Mouse (Mus musculus): Measurements from ENCODE around the gene Aoc2. TPM values are rescaled to one million over a fixed set of nuclear protein-coding genes. Genes with fewer than 3 reads are reported as not detected.
"Not testable (repeated sequence)": the region's sequence is repeated elsewhere in the genome, so short reads cannot be mapped to it uniquely, and the experiment has no call there.

Gene Aoc2
- total and polyA plus RNA-seq, 2 experiments = 0.46 to 1.7 TPM

DNA sequence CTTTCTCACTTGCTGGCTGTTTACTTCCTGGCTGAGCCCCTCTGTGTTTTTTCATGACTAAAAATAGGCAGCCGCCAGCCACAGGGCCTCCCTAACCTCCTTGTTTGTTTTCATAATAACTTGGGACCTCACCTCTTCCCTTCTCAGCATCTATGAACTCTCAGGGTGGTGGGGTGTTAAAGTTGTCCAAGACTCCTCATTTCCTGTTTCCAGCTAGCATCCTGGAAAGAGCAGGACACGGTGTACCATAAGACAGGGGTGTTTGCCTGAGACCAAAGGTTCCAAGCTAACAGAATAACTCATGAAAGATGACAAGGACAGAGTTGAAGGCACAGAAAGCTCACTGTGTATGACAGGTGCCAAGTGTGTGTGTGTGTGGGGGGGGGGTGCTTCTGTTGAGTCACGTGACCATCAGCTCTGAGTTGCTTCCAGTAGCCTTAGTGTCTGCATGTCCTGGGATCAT, 35.8 kb downstream of the Aoc2 start:
- Histone ChIP-seq H3K4me3 (ENCODE audit: insufficient read depth, low read depth, low read length) (no peak overlapping the region), H3K27ac (replicated peaks; ENCODE audit: insufficient read depth, low read depth, low read length) (peak overlapping the region; percentile 75), H3K36me3 (ENCODE audit: control insufficient read depth, insufficient read depth, low read length) (no peaks in the 10 kb centered on the region), H3K27me3 (ENCODE audit: control insufficient read depth, insufficient read depth, low read length) (no peaks in the 10 kb centered on the region), H3K9ac (ENCODE audit: low read depth, low read length) (no peak overlapping the region), H3K4me1 (ENCODE audit: control insufficient read depth, insufficient read depth, low read length) (peaks cover 36% of the 10 kb centered on the region), H3K79me2 (ENCODE audit: control insufficient read depth, insufficient read depth, low read length) (no peaks in the 10 kb centered on the region)
- TF ChIP-seq CTCF (IDR thresholded peaks at IDR 0.05; ENCODE audit: low read depth, low read length) (no peak), POLR2A (IDR thresholded peaks at IDR 0.05; ENCODE audit: extremely low read depth, insufficient read depth, low read length) (no peak)
- peak; percentile 69 for DNase-seq (ENCODE audit: extremely low read depth, low read depth, low spot score)
- WGBS = 16% methylated on average over 3 of the region's 3 CpGs

DNA sequence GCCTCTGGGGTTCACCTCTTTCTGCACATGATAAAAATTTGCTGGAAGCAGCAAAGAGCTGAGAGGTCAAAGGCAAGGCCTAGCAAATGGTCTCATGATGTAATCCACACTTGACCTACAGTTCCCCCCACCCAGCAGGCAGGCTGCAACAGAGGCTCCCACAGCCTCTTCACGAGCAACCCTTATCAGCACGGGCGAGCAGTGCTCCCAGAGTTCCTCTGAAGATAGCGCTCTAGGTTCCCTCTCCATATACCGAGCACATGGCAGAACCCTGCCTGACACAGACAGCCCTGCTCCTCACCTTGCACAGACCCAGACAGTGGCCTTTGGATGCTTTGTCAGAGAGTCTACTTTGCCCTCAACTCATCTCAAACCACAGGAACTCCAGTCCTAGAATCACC, 39.7 kb downstream of the Aoc2 start:
- Histone ChIP-seq H3K27me3 (ENCODE audit: control insufficient read depth, insufficient read depth, low read length) (no peaks in the 10 kb centered on the region), H3K4me3 (ENCODE audit: insufficient read depth, low read depth, low read length) (no peak overlapping the region), H3K27ac (replicated peaks; ENCODE audit: insufficient read depth, low read depth, low read length) (peak overlapping the region; percentile 89), H3K79me2 (ENCODE audit: control insufficient read depth, insufficient read depth, low read length) (no peaks in the 10 kb centered on the region), H3K9ac (ENCODE audit: low read depth, low read length) (peak overlapping the region; percentile 43), H3K36me3 (ENCODE audit: control insufficient read depth, insufficient read depth, low read length) (peaks cover 9% of the 10 kb centered on the region; the same call in 1 of the 2 replicates), H3K4me1 (ENCODE audit: control insufficient read depth, insufficient read depth, low read length) (peaks cover 34% of the 10 kb centered on the region)
- DNase-seq (ENCODE audit: extremely low read depth, low read depth, low spot score) = peak; percentile 95
- TF ChIP-seq CTCF (IDR thresholded peaks at IDR 0.05; ENCODE audit: low read depth, low read length) (no peak), POLR2A (IDR thresholded peaks at IDR 0.05; ENCODE audit: extremely low read depth, insufficient read depth, low read length) (no peak)
- WGBS = 4% methylated on average over 5 of the region's 5 CpGs

DNA sequence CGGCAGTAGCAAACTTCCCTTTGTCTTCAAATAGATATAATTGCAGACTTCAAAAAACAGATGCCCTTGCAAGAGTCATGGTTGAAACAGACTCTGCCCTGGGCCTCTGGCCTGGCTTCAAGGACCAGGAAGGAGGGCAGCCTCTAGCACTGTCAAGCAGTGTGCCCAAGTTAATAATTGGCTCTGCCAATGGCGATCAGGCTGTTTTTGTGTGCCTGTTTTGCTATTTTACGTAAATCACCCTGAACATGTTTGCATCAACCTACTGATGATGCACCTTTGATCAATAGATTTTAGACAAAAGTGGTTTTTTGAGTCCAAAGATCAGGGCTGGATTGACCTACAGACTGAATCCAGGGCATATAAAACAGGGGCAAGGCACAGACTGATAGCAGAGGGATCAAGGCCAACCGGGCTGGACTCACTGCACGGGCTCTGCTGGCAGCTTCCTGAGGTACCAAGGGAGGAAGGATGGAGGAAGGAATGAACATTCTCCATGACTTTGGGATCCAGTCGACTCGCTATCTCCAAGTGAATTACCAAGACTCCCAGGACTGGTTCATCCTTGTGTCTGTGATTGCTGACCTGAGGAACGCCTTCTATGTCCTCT, 42.6 kb downstream of the Aoc2 start, which contains the start of gene G6pc:
Gene G6pc, plus strand, starts transcription at position 236 of the 610 bp plus-strand sequence.
- peak within 1 kb of the TSS; percentile 83 for H3K27ac ChIP-seq (replicated peaks; ENCODE audit: insufficient read depth, low read depth, low read length)
- WGBS = 20% methylated on average over 8 of the region's 8 CpGs
- no peaks in the 10 kb centered on the region for H3K79me2 ChIP-seq (ENCODE audit: control insufficient read depth, insufficient read depth, low read length)
- H3K36me3 ChIP-seq (ENCODE audit: control insufficient read depth, insufficient read depth, low read length) = peaks cover 37% of the 10 kb centered on the region
- H3K4me3 ChIP-seq (ENCODE audit: insufficient read depth, low read depth, low read length) = peak within 1 kb of the TSS; percentile 62
- TF ChIP-seq CTCF (IDR thresholded peaks at IDR 0.05; ENCODE audit: low read depth, low read length) (no peak), POLR2A (IDR thresholded peaks at IDR 0.05; ENCODE audit: extremely low read depth, insufficient read depth, low read length) (peak; percentile 94)
- DNase-seq (ENCODE audit: extremely low read depth, low read depth, low spot score) = peak; percentile 100
- peaks cover 17% of the 10 kb centered on the region for H3K4me1 ChIP-seq (ENCODE audit: control insufficient read depth, insufficient read depth, low read length)
- H3K9ac ChIP-seq (ENCODE audit: low read depth, low read length) = peak within 1 kb of the TSS; percentile 81
- no peaks in the 10 kb centered on the region for H3K27me3 ChIP-seq (ENCODE audit: control insufficient read depth, insufficient read depth, low read length)

DNA sequence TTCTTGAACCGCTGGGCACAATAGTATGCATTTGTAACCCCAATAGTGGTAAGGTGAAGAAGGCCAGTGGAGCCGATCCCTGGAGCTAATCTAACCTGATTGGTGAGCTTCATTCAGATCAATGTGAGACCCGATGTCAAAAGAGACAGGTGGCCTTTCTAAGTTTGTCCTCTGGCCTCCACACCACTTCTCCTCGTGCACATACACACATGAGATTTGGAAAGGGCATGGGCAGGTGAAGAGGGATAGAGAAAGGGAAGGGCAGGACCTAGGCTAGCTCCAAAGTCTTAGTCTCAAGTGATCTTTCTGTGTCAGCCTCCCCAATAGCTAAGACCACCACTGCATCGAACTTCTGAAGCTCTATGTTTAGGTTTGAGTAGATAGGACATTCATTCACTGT, 45.3 kb downstream of the Aoc2 start:
- Histone ChIP-seq H3K36me3 (ENCODE audit: control insufficient read depth, insufficient read depth, low read length) (peaks cover 58% of the 10 kb centered on the region), H3K9ac (ENCODE audit: low read depth, low read length) (peak overlapping the region; percentile 39), H3K4me1 (ENCODE audit: control insufficient read depth, insufficient read depth, low read length) (peaks cover 4% of the 10 kb centered on the region; the same call in 1 of the 2 replicates), H3K27ac (replicated peaks; ENCODE audit: insufficient read depth, low read depth, low read length) (peak overlapping the region; percentile 55), H3K79me2 (ENCODE audit: control insufficient read depth, insufficient read depth, low read length) (no peaks in the 10 kb centered on the region), H3K4me3 (ENCODE audit: insufficient read depth, low read depth, low read length) (peak overlapping the region; percentile 62), H3K27me3 (ENCODE audit: control insufficient read depth, insufficient read depth, low read length) (no peaks in the 10 kb centered on the region)
- TF ChIP-seq CTCF (IDR thresholded peaks at IDR 0.05; ENCODE audit: low read depth, low read length) = no peak
- 0 out of 2 replicates have a peak, but pooled peaks have one; percentile 3 for TF ChIP-seq POLR2A (IDR thresholded peaks at IDR 0.05; ENCODE audit: extremely low read depth, insufficient read depth, low read length)
- 20% methylated on average over 5 of the region's 5 CpGs for WGBS
- DNase-seq (ENCODE audit: extremely low read depth, low read depth, low spot score) = peak; percentile 65

DNA sequence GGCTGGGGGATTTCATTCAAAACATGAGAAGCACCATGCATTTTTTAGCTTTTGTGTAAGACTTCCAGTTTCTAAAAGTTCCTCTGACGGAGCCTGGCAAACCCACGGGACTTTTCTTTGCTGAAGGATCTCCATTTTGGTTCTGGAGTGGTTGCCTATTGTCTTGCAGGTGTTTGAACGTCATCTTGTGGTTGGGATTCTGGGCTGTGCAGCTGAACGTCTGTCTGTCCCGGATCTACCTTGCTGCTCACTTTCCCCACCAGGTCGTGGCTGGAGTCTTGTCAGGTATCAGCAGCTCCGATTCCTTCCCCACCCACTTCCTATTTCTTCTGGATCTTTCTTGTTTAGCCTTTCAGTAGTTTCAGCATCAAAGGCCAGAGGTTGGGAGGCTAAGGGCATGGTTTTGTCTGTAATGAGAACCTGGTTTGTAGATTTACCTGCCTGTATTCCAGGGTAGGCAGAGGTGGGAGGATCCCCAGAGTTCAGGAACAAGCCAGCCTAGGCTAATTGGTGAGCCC, 49.6 kb downstream of the Aoc2 start:
- TF ChIP-seq CTCF (IDR thresholded peaks at IDR 0.05; ENCODE audit: low read depth, low read length) (no peak), POLR2A (IDR thresholded peaks at IDR 0.05; ENCODE audit: extremely low read depth, insufficient read depth, low read length) (no peak)
- no peak overlapping the region for H3K4me3 ChIP-seq (ENCODE audit: insufficient read depth, low read depth, low read length)
- 48% methylated on average over 7 of the region's 7 CpGs for WGBS
- peaks cover 72% of the 10 kb centered on the region for H3K36me3 ChIP-seq (ENCODE audit: control insufficient read depth, insufficient read depth, low read length)
- H3K4me1 ChIP-seq (ENCODE audit: control insufficient read depth, insufficient read depth, low read length) = no peaks in the 10 kb centered on the region
- H3K9ac ChIP-seq (ENCODE audit: low read depth, low read length) = no peak overlapping the region
- H3K27ac ChIP-seq (replicated peaks; ENCODE audit: insufficient read depth, low read depth, low read length) = no peak overlapping the region
- peak; percentile 63 for DNase-seq (ENCODE audit: extremely low read depth, low read depth, low spot score)
- H3K27me3 ChIP-seq (ENCODE audit: control insufficient read depth, insufficient read depth, low read length) = no peaks in the 10 kb centered on the region
- no peaks in the 10 kb centered on the region for H3K79me2 ChIP-seq (ENCODE audit: control insufficient read depth, insufficient read depth, low read length)

DNA sequence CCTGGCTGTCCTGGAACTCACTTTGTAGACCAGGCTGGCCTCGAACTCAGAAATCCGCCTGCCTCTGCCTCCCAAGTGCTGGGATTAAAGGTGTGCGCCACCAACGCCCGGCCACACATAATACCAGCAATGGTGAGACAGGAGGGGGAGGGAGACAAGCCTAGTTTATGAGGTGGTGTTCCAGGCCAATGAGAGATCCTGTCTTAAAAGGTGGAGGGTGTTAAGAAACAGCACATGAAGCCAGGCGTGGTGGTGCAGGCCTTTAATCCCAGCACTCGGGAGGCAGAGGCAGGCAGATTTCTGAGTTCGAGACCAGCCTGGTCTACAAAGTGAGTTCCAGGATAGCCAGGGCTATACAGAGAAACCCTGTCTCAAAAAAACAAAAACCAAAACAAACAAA, 53.3 kb downstream of the Aoc2 start:
- not testable (repeated sequence) for H3K27ac ChIP-seq (replicated peaks; ENCODE audit: insufficient read depth, low read depth, low read length); H3K4me1 ChIP-seq (ENCODE audit: control insufficient read depth, insufficient read depth, low read length); H3K9ac ChIP-seq (ENCODE audit: low read depth, low read length); H3K4me3 ChIP-seq (ENCODE audit: insufficient read depth, low read depth, low read length); H3K27me3 ChIP-seq (ENCODE audit: control insufficient read depth, insufficient read depth, low read length); H3K79me2 ChIP-seq (ENCODE audit: control insufficient read depth, insufficient read depth, low read length)
- H3K36me3 ChIP-seq (ENCODE audit: control insufficient read depth, insufficient read depth, low read length) = peaks cover 36% of the 10 kb centered on the region
- 37% methylated on average over 8 of the region's 8 CpGs for WGBS
- DNase-seq (ENCODE audit: extremely low read depth, low read depth, low spot score) = peak; percentile 94

Data from liver, adult 2 months (tissue).